Mouse (Mus musculus) C2C12 (cell line): ENCODE measurements around the gene Dok1. TPM values are rescaled to one million over a fixed set of nuclear protein-coding genes. Genes with fewer than 3 reads are reported as not detected.

Experiments
- H3K27me3 ChIP-seq: one replicate; pipeline ENCODE4 v1.6.1; 2011; ENCODE audit not compliant: control insufficient read depth, insufficient read depth, insufficient read length
- H3K36me3 ChIP-seq: one replicate; pipeline ENCODE4 v1.6.1; 2011; ENCODE audit not compliant: control insufficient read depth, insufficient read depth
- H3K4me3 ChIP-seq: one replicate; pipeline ENCODE4 v1.5.1; 2011; ENCODE audit warnings: mild to moderate bottlenecking, control low read depth; ENCODE audit not compliant: poor library complexity, insufficient read depth, severe bottlenecking
- H3K79me2 ChIP-seq: one replicate; pipeline ENCODE4 v1.6.1; 2011; ENCODE audit not compliant: control insufficient read depth, insufficient read depth
- H3K79me3 ChIP-seq: one replicate; pipeline ENCODE4 v1.6.1; 2011; ENCODE audit warnings: low read depth, control low read depth
- H3ac ChIP-seq: one replicate; pipeline ENCODE3; 2011; ENCODE audit warnings: low read depth; ENCODE audit not compliant: control insufficient read depth, insufficient read length
- CEBPB ChIP-seq: IDR thresholded peaks from one replicate; pipeline ENCODE4 v1.6.1; 2011; ENCODE audit warnings: low read depth, mild to moderate bottlenecking, control low read depth, moderate library complexity
- CTCF ChIP-seq: IDR thresholded peaks from one replicate; pipeline ENCODE4 v1.5.1; 2011; ENCODE audit not compliant: control insufficient read depth, insufficient read depth, insufficient read length
- FOSL1 ChIP-seq: IDR thresholded peaks from one replicate; pipeline ENCODE4 v1.8.0; 2011; ENCODE audit warnings: mild to moderate bottlenecking, low read length; ENCODE audit not compliant: poor library complexity, insufficient read depth, severe bottlenecking
- MAX ChIP-seq: IDR thresholded peaks from one replicate; pipeline ENCODE4 v1.6.1; 2011; ENCODE audit warnings: mild to moderate bottlenecking, control low read depth
- MYOD1 ChIP-seq: IDR thresholded peaks from one replicate; pipeline ENCODE4 v1.6.1; 2011; ENCODE audit warnings: low read depth; ENCODE audit not compliant: control insufficient read depth, insufficient read length
- MYOG ChIP-seq: IDR thresholded peaks from one replicate; pipeline ENCODE4 v1.6.1; 2011; ENCODE audit not compliant: control insufficient read depth, insufficient read length; ENCODE audit errors: extremely low read depth
- USF1 ChIP-seq: IDR thresholded peaks from one replicate; pipeline ENCODE4 v1.6.1; 2011; ENCODE audit warnings: low read depth, mild to moderate bottlenecking, control low read depth, moderate library complexity
- polyA plus RNA-seq: library from polyadenylated mRNA; unstranded; fragments of >200 nt; fragmentation: generic; extraction: Trizol; gene quantifications from one replicate; pipeline ENCODE4 v1.2.1, GENCODE M21; 2012; ENCODE audit warnings: missing spikeins

Gene Dok1
- polyA plus RNA-seq, 1 experiment, result 80.8 TPM

DNA sequence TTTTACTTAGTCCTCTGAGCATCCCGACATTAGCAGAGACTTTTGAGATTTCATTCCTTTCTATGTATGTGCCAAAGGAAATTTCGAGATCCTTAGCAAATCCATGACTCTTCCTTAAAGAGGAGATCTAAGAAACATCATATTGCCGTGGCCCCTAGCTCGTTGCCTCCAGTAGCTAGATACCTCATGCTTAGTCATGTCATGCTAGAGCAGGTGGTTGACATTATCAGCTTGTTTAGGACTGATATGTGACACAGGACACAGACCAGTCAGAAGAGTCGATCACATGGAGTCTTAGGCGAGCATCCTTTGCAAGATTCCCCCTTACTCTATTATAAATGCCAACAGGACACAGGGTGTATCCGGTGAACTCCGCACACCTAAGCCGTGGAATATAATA lies 10.3 kb downstream of the Dok1 start:
- Histone ChIP-seq H3K4me3 (no peak overlapping the region), H3K79me3 (peaks cover 1% of the 10 kb centered on the region), H3ac (no peak overlapping the region), H3K36me3 (no peaks in the 10 kb centered on the region), H3K79me2 (no peaks in the 10 kb centered on the region), H3K27me3 (no peaks in the 10 kb centered on the region)
- no peak for TF ChIP-seq USF1
- TF ChIP-seq MYOD1, result peak; percentile 77

DNA sequence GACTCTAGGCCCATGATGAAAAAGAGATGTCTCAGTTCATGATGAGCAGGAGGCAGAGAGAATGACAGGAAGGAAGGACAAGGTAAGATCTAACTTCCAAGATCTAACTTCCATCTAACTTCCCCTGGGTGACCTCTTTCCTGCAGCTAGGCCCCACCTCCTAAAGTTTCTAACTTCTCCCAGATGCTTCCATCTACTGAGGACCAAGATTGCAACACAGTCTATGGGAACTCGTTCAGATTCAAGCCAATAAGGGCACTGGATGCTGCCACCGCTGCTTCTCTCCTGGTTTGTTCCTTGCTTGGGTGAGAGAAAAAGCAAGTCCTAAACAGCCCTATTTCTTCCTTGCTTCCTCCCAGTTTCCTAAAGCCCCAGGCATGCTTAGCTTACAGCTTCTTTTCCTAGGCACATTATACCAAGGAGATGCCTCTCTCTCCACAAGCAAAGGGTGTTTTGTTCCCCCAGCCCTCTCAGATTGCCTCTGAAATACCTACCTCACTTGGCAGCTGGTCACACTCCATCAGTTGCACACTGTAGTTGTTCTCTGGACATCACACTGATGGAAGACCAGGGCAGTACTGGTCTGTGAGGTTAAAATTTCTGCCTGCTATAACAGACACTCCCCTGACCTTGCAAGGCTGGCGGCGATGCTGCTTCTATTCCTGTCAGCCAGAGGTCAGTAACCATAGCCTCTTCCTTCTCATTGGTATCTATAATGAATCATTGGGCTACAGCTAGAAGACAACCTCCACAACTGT lies 12.3 kb downstream of the Dok1 start:
- TF ChIP-seq FOSL1 (no peak), CTCF (no peak), MAX (no peak), USF1 (no peak), CEBPB (no peak), MYOD1 (no peak), MYOG (no peak)
- Histone ChIP-seq H3ac (no peak overlapping the region), H3K36me3 (no peaks in the 10 kb centered on the region), H3K4me3 (no peak overlapping the region), H3K79me3 (no peaks in the 10 kb centered on the region), H3K79me2 (no peaks in the 10 kb centered on the region), H3K27me3 (no peaks in the 10 kb centered on the region)

DNA sequence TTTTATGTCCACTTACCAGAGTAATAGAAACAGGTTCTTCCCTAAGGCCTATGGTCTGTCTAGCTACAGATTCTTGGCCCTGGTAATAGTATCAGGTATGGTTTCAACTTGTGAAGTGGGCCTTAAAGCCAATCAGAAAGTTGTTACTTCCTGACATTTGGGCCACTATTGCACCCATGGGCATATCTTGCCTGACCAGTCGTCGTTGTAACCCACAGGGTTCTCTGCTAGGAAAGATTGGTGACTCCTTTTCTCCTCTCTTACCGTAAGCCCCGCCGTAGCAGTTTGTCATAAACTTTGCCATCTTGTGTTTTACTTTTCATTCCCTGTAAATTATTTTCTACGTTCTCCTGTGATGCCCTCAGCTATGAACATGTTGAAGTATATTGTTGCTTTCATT lies 13.2 kb downstream of the Dok1 start:
- no peaks in the 10 kb centered on the region for H3K36me3 ChIP-seq
- no peak overlapping the region for H3ac ChIP-seq
- no peaks in the 10 kb centered on the region for H3K79me2 ChIP-seq
- no peak overlapping the region for H3K4me3 ChIP-seq
- H3K79me3 ChIP-seq, result no peaks in the 10 kb centered on the region
- TF ChIP-seq MAX, result no peak
- TF ChIP-seq CEBPB, result no peak
- TF ChIP-seq MYOG, result no peak
- no peak for TF ChIP-seq CTCF
- TF ChIP-seq USF1, result no peak
- TF ChIP-seq MYOD1, result no peak
- TF ChIP-seq FOSL1, result no peak
- no peaks in the 10 kb centered on the region for H3K27me3 ChIP-seq

DNA sequence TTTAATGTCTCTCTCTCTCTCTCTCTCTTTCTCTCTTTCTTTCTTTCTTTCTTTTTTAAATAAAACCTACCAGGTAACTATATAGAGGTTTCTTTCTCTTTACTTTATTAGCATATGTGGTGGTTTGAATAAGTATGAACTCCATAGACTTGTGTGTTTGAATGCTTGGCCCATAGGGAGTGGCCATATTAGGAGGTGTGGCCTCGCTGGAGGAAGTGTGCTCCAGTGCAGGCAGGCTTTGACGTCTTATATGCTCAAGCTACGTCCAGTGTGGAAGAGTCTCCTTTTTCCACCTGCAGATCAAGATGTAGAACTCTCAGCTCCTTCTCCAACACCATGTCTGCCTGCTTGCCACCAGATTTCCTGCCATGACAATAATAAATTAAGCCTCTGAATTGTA lies 14.2 kb downstream of the Dok1 start:
- Histone ChIP-seq H3K36me3 (no peaks in the 10 kb centered on the region), H3K79me3 (no peaks in the 10 kb centered on the region), H3K27me3 (no peaks in the 10 kb centered on the region), H3K79me2 (no peaks in the 10 kb centered on the region), H3K4me3 (no peak overlapping the region), H3ac (no peak overlapping the region)
- TF ChIP-seq MYOG (no peak), USF1 (no peak), CTCF (no peak), MAX (no peak), FOSL1 (no peak), CEBPB (no peak), MYOD1 (no peak)

DNA sequence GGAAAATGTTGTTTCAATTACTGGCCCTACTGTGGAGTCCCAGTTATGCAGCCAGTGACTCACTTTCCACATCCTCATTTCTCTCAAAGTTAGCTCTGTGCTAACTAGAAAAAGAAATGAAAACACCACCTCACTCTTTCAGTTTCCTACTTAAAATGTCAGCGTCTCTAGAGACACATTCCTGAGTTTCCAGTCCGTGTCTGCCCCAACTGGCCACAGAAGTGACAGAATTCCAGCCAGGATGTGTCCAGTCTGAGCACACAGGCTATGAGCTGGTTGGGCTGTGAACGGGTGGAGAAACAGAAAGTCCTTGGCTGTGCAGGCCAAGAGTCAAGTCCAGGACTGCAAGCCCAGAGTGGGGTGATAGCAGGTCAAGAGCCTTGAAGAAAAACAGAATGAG lies 16.1 kb downstream of the Dok1 start:
- no peaks in the 10 kb centered on the region for H3K27me3 ChIP-seq
- H3K4me3 ChIP-seq, result no peak overlapping the region
- H3K79me2 ChIP-seq, result no peaks in the 10 kb centered on the region
- TF ChIP-seq MAX, result peak; percentile 87
- TF ChIP-seq CTCF, result no peak
- H3K36me3 ChIP-seq, result no peaks in the 10 kb centered on the region
- peak overlapping the region; percentile 22 for H3ac ChIP-seq
- H3K79me3 ChIP-seq, result no peaks in the 10 kb centered on the region

DNA sequence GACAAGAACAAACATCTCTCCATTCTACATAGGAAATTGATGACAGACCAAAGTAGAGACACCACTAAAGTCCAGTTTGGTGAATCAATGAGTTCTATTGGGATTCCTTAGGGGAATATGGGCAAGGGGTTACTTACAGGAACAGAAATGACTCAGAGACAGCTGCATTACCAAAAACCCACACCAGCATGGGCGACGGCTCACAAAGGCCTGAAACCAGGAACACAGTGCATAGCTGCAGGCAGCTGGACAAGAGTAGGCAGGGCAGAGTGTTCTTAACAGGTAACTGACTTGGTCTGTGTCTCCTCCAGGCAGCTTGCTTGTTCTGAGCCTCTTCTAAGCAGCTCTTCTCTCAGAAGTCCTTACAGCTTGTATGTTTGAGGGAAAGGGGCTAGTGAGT lies 17.5 kb downstream of the Dok1 start:
- Histone ChIP-seq H3K79me2 (no peaks in the 10 kb centered on the region), H3K36me3 (no peaks in the 10 kb centered on the region), H3K27me3 (no peaks in the 10 kb centered on the region), H3K4me3 (no peak overlapping the region), H3K79me3 (no peaks in the 10 kb centered on the region), H3ac (no peak overlapping the region)
- TF ChIP-seq MYOD1 (peak; percentile 91), MYOG (no peak)
